Mouse (Mus musculus) lung, adult 2 months (tissue): Measurements from ENCODE around the gene Cuedc2.
A peak's percentile ranks its signal among the peaks of the same experiment; 100 is the strongest.

Experiments used
- CTCF ChIP-seq: fragments of 200-500 bp; IDR thresholded peaks from 2 replicates; pipeline ENCODE4 v1.5.1; 2011; ENCODE audit warnings: mild to moderate bottlenecking, low read length, control low read depth; ENCODE audit not compliant: insufficient read depth
- POLR2A ChIP-seq: fragments of 200-500 bp; IDR thresholded peaks from 2 replicates; pipeline ENCODE4 v1.6.1; 2011; ENCODE audit warnings: low read depth, mild to moderate bottlenecking, control low read depth, low read length, borderline replicate concordance; ENCODE audit errors: extremely low read depth

GRCm38 (mm10) chr19:46304216-46304841 lies 34.2 kb downstream of the Cuedc2 start, which contains the start of gene Nfkb2:
- TF ChIP-seq POLR2A (peak; percentile 88; the same call in 1 of the 2 replicates), CTCF (peak; percentile 85)
